In genomic region chr7:16999650-17000049, GRCm38 (mm10) we compare ENCODE assay signal across 9 mouse cellular contexts. TPM values are rescaled to one million over a fixed set of nuclear protein-coding genes. Genes with fewer than 3 reads are reported as not detected.
DNase-seq lines count a peak whose midpoint lies in the region; ATAC-seq and TF ChIP-seq lines count a peak whose summit lies in the region.
"Had no signal": no experiment of that assay in that cellular context is flagged by ENCODE, and none has a peak within 500 bp of the region (broad histone marks: within the 10 kb centered on the region; RNA-seq: fewer than 3 reads in every experiment).

No protein-coding gene starts in this region.

- POLR2A ChIA-PET in Patski (lab: Charles Lee): no interaction called here

- H3K9ac ChIP-seq in liver, embryonic 16.5 days (ENCODE audit: low read depth, low read length): no peak overlapping the region

- CTCF ChIA-PET in Patski (lab: Charles Lee): interaction anchor here (1.0 to 6.8 kb wide), 8 partner anchors 10 to 68 kb away, joined by 3 to 44 read pairs (median 9); no protein-coding TSS in a partner anchor

- no peak for TF ChIP-seq POLR2A in olfactory bulb, adult 2 months (IDR thresholded peaks at IDR 0.05; ENCODE audit: insufficient read depth, low read depth, low read length)

- DNase-seq in 3T3-L1 (ENCODE audit: low read depth, low spot score) (peak; percentile 76), Patski (ENCODE audit: low read depth, low spot score) (no peak)
- DNase-seq in cerebellum, postnatal 25 days: peak; percentile 95 to 97
- DNase-seq in kidney, postnatal 25 days: peak; percentile 84 to 92
- DNase-seq in thymus, postnatal 0 days (ENCODE audit: low spot score): peak; percentile 79

- in situ Hi-C loops in Patski (cut with MboI; ENCODE audit: low pct_unique_long_range_greater_than_20kb): loop anchor here (5.0 kb wide), 2 partner anchors 47 to 68 kb away; no protein-coding TSS in a partner anchor

- peak; percentile 87 for TF ChIP-seq CTCF in Patski (IDR thresholded peaks at IDR 0.05)
- TF ChIP-seq CTCF in olfactory bulb, adult 2 months (IDR thresholded peaks at IDR 0.05; ENCODE audit: insufficient read depth, low read depth, low read length): peak; percentile 97

- ATAC-seq in Patski: peak; percentile 19
- ATAC-seq in granulocyte monocyte progenitor cell, adult 5-6 weeks (replicated peaks; ENCODE audit: poor library complexity, severe bottlenecking): peak; percentile 54
- ATAC-seq in liver, embryonic 16.5 days (ENCODE audit: low read depth): peak; percentile 33

- no peaks in the 10 kb centered on the region for H3K36me3 ChIP-seq in liver, embryonic 16.5 days (ENCODE audit: control insufficient read depth, insufficient read depth)

- peaks cover 22% of the 10 kb centered on the region for H3K4me1 ChIP-seq in liver, embryonic 16.5 days (ENCODE audit: control insufficient read depth, low read depth, low read length)
- H3K4me1 ChIP-seq in olfactory bulb, adult 2 months (ENCODE audit: control insufficient read depth, insufficient read depth, low read length): peaks cover 12% of the 10 kb centered on the region

- WGBS in liver, embryonic 16.5 days (ENCODE audit: insufficient replicate concordance): 19% methylated on average over 4 of the region's 4 CpGs
- WGBS in olfactory bulb, adult 2 months: 23% methylated on average over 4 of the region's 4 CpGs

- peak overlapping the region; percentile 52; the same call in 1 of the 2 replicates for H3K27ac ChIP-seq in liver, embryonic 16.5 days (ENCODE audit: low read length)
- no peak overlapping the region for H3K27ac ChIP-seq in olfactory bulb, adult 2 months (ENCODE audit: insufficient read depth, low read depth, low read length)

- H3K27me3 ChIP-seq in Patski: no peaks in the 10 kb centered on the region
- H3K27me3 ChIP-seq in liver, embryonic 16.5 days (ENCODE audit: control insufficient read depth, insufficient read depth, low read depth, low read length): peaks cover 3% of the 10 kb centered on the region

- H3K4me3 ChIP-seq in liver, embryonic 16.5 days (ENCODE audit: low read depth, low read length): no peak overlapping the region; the same call in 1 of the 2 replicates
- no peak overlapping the region for H3K4me3 ChIP-seq in olfactory bulb, adult 2 months (ENCODE audit: insufficient read depth, low read depth, low read length)

- H3K4me2 ChIP-seq in liver, embryonic 16.5 days (ENCODE audit: low read depth, low read length): peak overlapping the region; percentile 36

- H3K9me3 ChIP-seq in liver, embryonic 16.5 days (replicated peaks; ENCODE audit: control insufficient read depth, low read length): no peaks in the 10 kb centered on the region

RNA-seq across cellular contexts. Expression of gene Ccdc8, which starts 7.1 kb away (rescaled TPM):
- polyA plus RNA-seq in Patski (2021): 0.04 TPM
- 4.6 and 4.9 TPM in 2 replicates for total RNA-seq in granulocyte monocyte progenitor cell, adult 5-6 weeks (2014; fragmentation: Nextera tagmentation)
- total RNA-seq in granulocyte monocyte progenitor cell, adult 5-6 weeks (2017): 4.8 and 6.5 TPM in 2 replicates
- polyA plus RNA-seq in liver, embryonic 16.5 days (2015; fragmentation: Nextera tagmentation; extraction: Ambion mirVana): 5.3 and 5.9 TPM in 2 replicates
- polyA plus RNA-seq in olfactory bulb, adult 2 months (2012; ENCODE audit: insufficient read depth, insufficient read length, low replicate concordance, missing spikeins): not detected in 2 replicates
- polyA plus RNA-seq in thymus, postnatal 0 days (2015; fragmentation: Nextera tagmentation; extraction: Ambion mirVana): 3.7 and 4.7 TPM in 2 replicates

RNA-seq across cellular contexts. Expression of gene Gm42372, which starts 16.8 kb away (rescaled TPM):
- polyA plus RNA-seq in Patski (2021): 0.03 TPM
- 0.09 TPM in 1 of 2 replicates, not detected in the other for total RNA-seq in granulocyte monocyte progenitor cell, adult 5-6 weeks (2014; fragmentation: Nextera tagmentation)
- 0.04 TPM in 1 of 2 replicates, not detected in the other for total RNA-seq in granulocyte monocyte progenitor cell, adult 5-6 weeks (2017)
- 0.04 TPM in 2 replicates for polyA plus RNA-seq in liver, embryonic 16.5 days (2015; fragmentation: Nextera tagmentation; extraction: Ambion mirVana)
- polyA plus RNA-seq in olfactory bulb, adult 2 months (2012; ENCODE audit: insufficient read depth, insufficient read length, low replicate concordance, missing spikeins): not detected in 2 replicates
- 0.33 and 0.49 TPM in 2 replicates for polyA plus RNA-seq in thymus, postnatal 0 days (2015; fragmentation: Nextera tagmentation; extraction: Ambion mirVana)
- polyA plus RNA-seq: gonadal fat pad, adult 2 months had no signal

RNA-seq across cellular contexts. Expression of gene Ppp5c, which starts 28.1 kb away (rescaled TPM):
- 106 TPM for polyA plus RNA-seq in Patski (2021)
- total RNA-seq in granulocyte monocyte progenitor cell, adult 5-6 weeks (2014; fragmentation: Nextera tagmentation): 96.2 and 123 TPM in 2 replicates
- total RNA-seq in granulocyte monocyte progenitor cell, adult 5-6 weeks (2017): 81.0 and 89.8 TPM in 2 replicates
- 38.0 and 38.6 TPM in 2 replicates for polyA plus RNA-seq in liver, embryonic 16.5 days (2015; fragmentation: Nextera tagmentation; extraction: Ambion mirVana)
- polyA plus RNA-seq in olfactory bulb, adult 2 months (2012; ENCODE audit: insufficient read depth, insufficient read length, low replicate concordance, missing spikeins): not detected in 2 replicates
- polyA plus RNA-seq in thymus, postnatal 0 days (2015; fragmentation: Nextera tagmentation; extraction: Ambion mirVana): 120 TPM in 2 replicates

RNA-seq across cellular contexts. Expression of gene Pnmal1, which starts 40.2 kb away (rescaled TPM):
- polyA plus RNA-seq in Patski (2021): not detected
- total RNA-seq in granulocyte monocyte progenitor cell, adult 5-6 weeks (2014; fragmentation: Nextera tagmentation): not detected in 2 replicates
- total RNA-seq in granulocyte monocyte progenitor cell, adult 5-6 weeks (2017): not detected in 2 replicates
- 0.02 and 0.05 TPM in 2 replicates for polyA plus RNA-seq in liver, embryonic 16.5 days (2015; fragmentation: Nextera tagmentation; extraction: Ambion mirVana)
- not detected in 2 replicates for polyA plus RNA-seq in olfactory bulb, adult 2 months (2012; ENCODE audit: insufficient read depth, insufficient read length, low replicate concordance, missing spikeins)
- polyA plus RNA-seq in thymus, postnatal 0 days (2015; fragmentation: Nextera tagmentation; extraction: Ambion mirVana): 0.04 TPM in 2 replicates
- polyA plus RNA-seq: gonadal fat pad, adult 2 months had no signal

RNA-seq across cellular contexts. Expression of gene Pnmal2, which starts 55.2 kb away (rescaled TPM):
- 11.2 TPM for polyA plus RNA-seq in Patski (2021)
- total RNA-seq in granulocyte monocyte progenitor cell, adult 5-6 weeks (2014; fragmentation: Nextera tagmentation): not detected in 2 replicates
- 0.04 TPM in 1 of 2 replicates, not detected in the other for total RNA-seq in granulocyte monocyte progenitor cell, adult 5-6 weeks (2017)
- polyA plus RNA-seq in liver, embryonic 16.5 days (2015; fragmentation: Nextera tagmentation; extraction: Ambion mirVana): 0.20 and 0.42 TPM in 2 replicates
- not detected in 2 replicates for polyA plus RNA-seq in olfactory bulb, adult 2 months (2012; ENCODE audit: insufficient read depth, insufficient read length, low replicate concordance, missing spikeins)
- polyA plus RNA-seq in thymus, postnatal 0 days (2015; fragmentation: Nextera tagmentation; extraction: Ambion mirVana): 5.1 and 6.4 TPM in 2 replicates

Comparison
In these comparisons a context has a peak if more than half of its experiments do, and no peak if none do; other contexts are left out.
1. RNA of gene Gm42372, which starts 16.8 kb away (polyA plus RNA-seq): not detected in olfactory bulb, adult 2 months; 0.33 to 0.49 TPM in thymus, postnatal 0 days, 0.04 TPM in liver, embryonic 16.5 days and 0.03 TPM in Patski (single experiment); every median in the first group is over 10 times any median in the second.
2. Peak in every context shown above with its lines, with median percentiles within 50 percentile points of each other: ATAC-seq.